Mouse (Mus musculus): ENCODE measurements at regions not wholly inside any gene's neighbourhood (a gene's known extent, or its start where the extent isn't known, plus 50 kb on each side); places are given as distances from the start of the nearest gene placed in this dataset.

GRCm38 (mm10) chr6:99985322-99985721 is 259.1 kb upstream of the Prok2 start:
- no peak for DNase-seq (ENCODE audit: low read depth, low spot score)

- peak; percentile 32 for DNase-seq (ENCODE audit: low read depth, low spot score)
Measured at GRCm38 (mm10) chr6:99984856-99985224, 258.6 kb upstream of the Prok2 start.

GRCm38 (mm10) chr6:99984057-99984855 is 258.1 kb upstream of the Prok2 start:
- no peak for DNase-seq (ENCODE audit: low read depth, low spot score)

GRCm38 (mm10) chr6:99979614-99980013 is 253.4 kb upstream of the Prok2 start:
- no peak for DNase-seq (ENCODE audit: low read depth, low spot score)

GRCm38 (mm10) chr6:99978164-99978746 is 252.1 kb upstream of the Prok2 start:
- DNase-seq (ENCODE audit: low read depth, low spot score), result no peak

- no peak for DNase-seq (ENCODE audit: low read depth, low spot score)
Measured at GRCm38 (mm10) chr6:99976144-99976543, 250.0 kb upstream of the Prok2 start.

GRCm38 (mm10) chr6:99975486-99975885 is 249.3 kb upstream of the Prok2 start:
- no peak for DNase-seq (ENCODE audit: low read depth, low spot score)

GRCm38 (mm10) chr6:99974464-99974863 is 248.3 kb upstream of the Prok2 start:
- DNase-seq (ENCODE audit: low read depth, low spot score), result peak; percentile 13

GRCm38 (mm10) chr6:99971376-99971775 is 245.2 kb upstream of the Prok2 start:
- peak; percentile 62 for DNase-seq (ENCODE audit: low read depth, low spot score)

GRCm38 (mm10) chr6:99968889-99969288 is 242.7 kb upstream of the Prok2 start:
- peak; percentile 40 for DNase-seq (ENCODE audit: low read depth, low spot score)

- DNase-seq (ENCODE audit: low read depth, low spot score), result no peak
Measured at GRCm38 (mm10) chr6:99967465-99967864, 241.3 kb upstream of the Prok2 start.

GRCm38 (mm10) chr6:99964540-99964939 is 238.3 kb upstream of the Prok2 start:
- DNase-seq (ENCODE audit: low read depth, low spot score), result no peak

GRCm38 (mm10) chr6:99964007-99964406 is 237.8 kb upstream of the Prok2 start:
- DNase-seq (ENCODE audit: low read depth, low spot score), result no peak

GRCm38 (mm10) chr6:99959371-99959770 is 233.2 kb upstream of the Prok2 start:
- DNase-seq (ENCODE audit: low read depth, low spot score), result no peak

GRCm38 (mm10) chr6:99954832-99955830 is 228.9 kb upstream of the Prok2 start:
- DNase-seq (ENCODE audit: low read depth, low spot score), result no peak

GRCm38 (mm10) chr6:99953980-99954776 is 228.0 kb upstream of the Prok2 start:
- no peak for DNase-seq (ENCODE audit: low read depth, low spot score)

GRCm38 (mm10) chr6:99950811-99951210 is 224.6 kb upstream of the Prok2 start:
- DNase-seq (ENCODE audit: low read depth, low spot score), result no peak

GRCm38 (mm10) chr6:99946917-99947316 is 220.7 kb upstream of the Prok2 start:
- no peak for DNase-seq (ENCODE audit: low read depth, low spot score)

- no peak for DNase-seq (ENCODE audit: low read depth, low spot score)
Measured at GRCm38 (mm10) chr6:99946481-99946880, 220.3 kb upstream of the Prok2 start.

GRCm38 (mm10) chr6:99945691-99946090 is 219.5 kb upstream of the Prok2 start:
- no peak for DNase-seq (ENCODE audit: low read depth, low spot score)

GRCm38 (mm10) chr6:99942958-99943357 is 216.8 kb upstream of the Prok2 start:
- DNase-seq (ENCODE audit: low read depth, low spot score), result no peak
